8 mouse cellular contexts compared by ENCODE assay signal in the genomic region with DNA sequence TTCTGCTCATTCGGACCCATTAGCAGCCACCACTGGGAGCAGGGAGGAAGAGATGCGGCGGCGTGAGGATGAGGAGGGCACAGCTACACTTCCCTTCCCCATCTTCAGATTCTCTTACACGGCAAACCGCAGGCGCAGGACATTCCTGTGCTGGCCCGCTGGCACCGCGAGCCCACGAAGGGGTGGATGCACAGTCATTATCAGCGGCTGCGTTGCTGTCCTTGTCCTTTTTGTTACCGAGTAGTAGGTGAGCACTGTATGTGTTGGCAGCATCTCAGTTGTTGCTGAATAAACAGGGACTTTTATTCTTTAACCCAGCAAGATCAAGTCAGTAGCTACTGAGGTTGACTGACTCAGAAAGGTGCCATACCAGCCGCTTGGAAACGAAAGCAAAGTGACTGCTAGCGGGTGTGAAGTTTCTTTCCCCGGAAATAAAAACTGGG. TPM values are rescaled to one million over a fixed set of nuclear protein-coding genes. Genes with fewer than 3 reads are reported as not detected.
DNase-seq lines count a peak whose midpoint lies in the region; ATAC-seq and TF ChIP-seq lines count a peak whose summit lies in the region.

No protein-coding gene starts in this region.

- H3K36me3 ChIP-seq in liver, embryonic 11.5 days (ENCODE audit: control insufficient read depth, insufficient read depth, low read length), result no peaks in the 10 kb centered on the region
- H3K36me3 ChIP-seq in neural tube, embryonic 13.5 days, result no peaks in the 10 kb centered on the region

- H3K9me3 ChIP-seq in liver, embryonic 11.5 days (ENCODE audit: control insufficient read depth, low read length), result no peaks in the 10 kb centered on the region
- H3K9me3 ChIP-seq in neural tube, embryonic 13.5 days, result no peaks in the 10 kb centered on the region

- 22% methylated on average over 18 of the region's 18 CpGs for WGBS in liver, embryonic 11.5 days
- 45% methylated on average over 18 of the region's 18 CpGs for WGBS in neural tube, embryonic 13.5 days

- H3K4me2 ChIP-seq in liver, embryonic 11.5 days, result peak overlapping the region; percentile 68
- H3K4me2 ChIP-seq in neural tube, embryonic 13.5 days, result peak overlapping the region; percentile 40

- TF ChIP-seq POLR2A in bone marrow macrophage, adult 2 months (IDR thresholded peaks at IDR 0.05; ENCODE audit: borderline replicate concordance, low read depth, low read length), result no peak

- H3K27ac ChIP-seq in bone marrow macrophage, adult 2 months (ENCODE audit: insufficient read depth, low read depth, low read length), result no peak overlapping the region
- no peak overlapping the region for H3K27ac ChIP-seq in liver, embryonic 11.5 days (ENCODE audit: low read depth, low read length)
- H3K27ac ChIP-seq in neural tube, embryonic 13.5 days (replicated peaks), result no peak overlapping the region

- peaks cover 36% of the 10 kb centered on the region for H3K4me1 ChIP-seq in bone marrow macrophage, adult 2 months (ENCODE audit: control insufficient read depth, insufficient read depth, low read length)
- H3K4me1 ChIP-seq in liver, embryonic 11.5 days (replicated peaks; ENCODE audit: control insufficient read depth, insufficient read depth, low read length), result peaks cover 4% of the 10 kb centered on the region; the same call in 1 of the 2 replicates
- no peaks in the 10 kb centered on the region for H3K4me1 ChIP-seq in neural tube, embryonic 13.5 days (replicated peaks)

- DNase-seq in adrenal gland, adult (ENCODE audit: inconsistent age in 2 of 2, low spot score in 1 of 2), result peak; percentile 9 to 48
- DNase-seq in adrenal gland, postnatal 25 days, result no peak
- DNase-seq in liver, embryonic 11.5 days (ENCODE audit: low spot score), result peak; percentile 37
- DNase-seq in gastrocnemius, postnatal 25 days, result no peak
- no peak for DNase-seq in right cerebral cortex, postnatal 36 days (ENCODE audit: low spot score in 2 of 2)

- H3K4me3 ChIP-seq in bone marrow macrophage, adult 2 months (ENCODE audit: insufficient read depth, low read length), result peak overlapping the region; percentile 26
- peak overlapping the region; percentile 30 for H3K4me3 ChIP-seq in liver, embryonic 11.5 days (ENCODE audit: low read depth, low read length)
- peak overlapping the region; percentile 12 for H3K4me3 ChIP-seq in neural tube, embryonic 13.5 days

- peak; percentile 40 to 53 for ATAC-seq in hematopoietic stem cell, adult 5-6 weeks (replicated peaks in 1 of 2; ENCODE audit: insufficient read depth in 1 of 2, low FRiP score in 2 of 2, low TSS enrichment in 1 of 2, low read depth in 1 of 2, poor library complexity in 2 of 2, severe bottlenecking in 2 of 2)
- no peak for ATAC-seq in liver, embryonic 11.5 days (replicated peaks; ENCODE audit: low FRiP score)
- no peak for ATAC-seq in neural tube, embryonic 13.5 days (ENCODE audit: low read depth)

- TF ChIP-seq CTCF in bone marrow macrophage, adult 2 months (IDR thresholded peaks at IDR 0.05; ENCODE audit: low read depth, low read length), result no peak

- 0 out of 2 replicates have a peak overlapping the region, but pooled peaks have one; percentile 5 for H3K9ac ChIP-seq in liver, embryonic 11.5 days (ENCODE audit: low read depth, low read length)
- H3K9ac ChIP-seq in neural tube, embryonic 13.5 days, result peak overlapping the region; percentile 51; the same call in 1 of the 2 replicates

- H3K27me3 ChIP-seq in liver, embryonic 11.5 days (replicated peaks; ENCODE audit: control insufficient read depth, insufficient read depth, low read length), result 0 out of 2 replicates have a peak, but pooled peaks cover 3% of the 10 kb centered on the region
- H3K27me3 ChIP-seq in neural tube, embryonic 13.5 days, result no peaks in the 10 kb centered on the region

RNA-seq across cellular contexts. Expression of a gene that starts 13.8 kb away (rescaled TPM):
- total RNA-seq in adrenal gland, postnatal 25 days (2021), result 206 and 209 TPM in 2 replicates
- 199 and 231 TPM in 2 replicates for polyA plus RNA-seq in bone marrow macrophage, adult 2 months (2012; ENCODE audit: insufficient read depth, insufficient read length, missing spikeins)
- total RNA-seq in hematopoietic stem cell, adult 5-6 weeks (2017), result 558 and 576 TPM in 2 replicates
- 723 and 790 TPM in 2 replicates for polyA plus RNA-seq in liver, embryonic 11.5 days (2014; fragmentation: Nextera tagmentation; extraction: Ambion mirVana)
- polyA plus RNA-seq in neural tube, embryonic 13.5 days (2015; fragmentation: Nextera tagmentation; extraction: Ambion mirVana), result 666 and 672 TPM in 2 replicates
- total RNA-seq in gastrocnemius, postnatal 25 days (2021), result 10 to 100 TPM; 83.4 to 86.2 TPM

Comparison
In these comparisons a context has a peak if more than half of its experiments do, and no peak if none do; other contexts are left out.
1. DNase-seq: peak in adrenal gland, adult (2 of 2) and liver, embryonic 11.5 days (single experiment); none in adrenal gland, postnatal 25 days (single experiment), gastrocnemius, postnatal 25 days (single experiment) and right cerebral cortex, postnatal 36 days (0 of 2).
2. ATAC-seq: peak in hematopoietic stem cell, adult 5-6 weeks (2 of 2); none in liver, embryonic 11.5 days (single experiment) and neural tube, embryonic 13.5 days (single experiment).
3. Peak in every context shown above with its lines, with median percentiles within 50 percentile points of each other: H3K4me3 ChIP-seq.